Mouse (Mus musculus) embryonic fibroblast, embryonic 13.5 days (primary cell): ENCODE measurements around the gene Pon2. TPM values are rescaled to one million over a fixed set of nuclear protein-coding genes. Genes with fewer than 3 reads are reported as not detected.

ENCODE experiments used
- H3K27ac ChIP-seq: 2 replicates; pipeline ENCODE4 v1.5.1; 2012; ENCODE audit warnings: low read length, control low read depth, inconsistent platforms; ENCODE audit not compliant: insufficient read depth
- H3K4me1 ChIP-seq: 2 replicates; pipeline ENCODE4 v1.6.1; 2011; ENCODE audit warnings: low read length; ENCODE audit not compliant: control insufficient read depth, insufficient read depth
- H3K4me3 ChIP-seq: 2 replicates; pipeline ENCODE4 v1.5.1; 2011; ENCODE audit warnings: mild to moderate bottlenecking, control low read depth, low read length; ENCODE audit not compliant: insufficient read depth
- CTCF ChIP-seq: IDR thresholded peaks from 2 replicates; pipeline ENCODE4 v1.5.1; 2011; ENCODE audit warnings: mild to moderate bottlenecking, control low read depth, low read length, moderate library complexity, borderline replicate concordance; ENCODE audit not compliant: insufficient read depth
- POLR2A ChIP-seq: IDR thresholded peaks from 2 replicates; pipeline ENCODE4 v1.6.1; 2011; ENCODE audit warnings: low read depth, mild to moderate bottlenecking, control low read depth, low read length, moderate library complexity
- polyA plus RNA-seq: library from polyadenylated mRNA; stranded (reverse); fragments of >200 nt; gene quantifications from 2 replicates; pipeline ENCODE4 v1.2.4, GENCODE M21; 2011; ENCODE audit warnings: low read depth; ENCODE audit not compliant: missing spikeins, insufficient read length

The Pon2 gene
- polyA plus RNA-seq, 1 experiment: 23.0 TPM

DNA sequence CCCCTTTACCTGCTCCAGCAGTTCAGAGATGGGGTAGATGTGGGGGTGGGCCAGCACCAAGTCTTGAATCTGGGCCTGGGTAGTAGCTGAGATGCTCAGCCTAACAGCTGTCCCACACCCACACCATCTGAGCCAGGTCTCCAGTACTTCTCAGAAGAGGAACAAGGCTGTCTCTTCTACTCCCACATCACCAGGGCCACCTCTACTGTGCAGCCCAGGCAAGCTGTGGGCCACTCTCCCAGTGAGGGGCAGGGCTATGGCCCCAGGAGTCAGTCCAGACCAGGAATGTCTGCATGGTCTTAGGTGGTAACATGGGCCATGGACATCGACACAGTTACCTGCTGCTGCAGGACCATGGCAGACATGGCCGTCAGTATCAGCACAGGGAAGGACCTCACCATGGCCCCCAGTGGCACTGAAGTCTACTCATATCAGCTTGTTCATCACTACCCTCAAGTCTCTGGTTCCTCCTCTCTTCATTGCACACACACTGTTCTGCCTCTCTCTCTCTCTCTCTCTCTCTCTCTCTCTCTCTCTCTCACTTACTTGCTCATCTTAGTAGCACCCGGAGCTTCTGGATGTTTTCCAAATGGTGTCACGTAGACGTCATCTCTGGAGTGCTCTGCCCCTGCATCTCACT lies 15.8 kb upstream of the Pon2 start:
- Histone ChIP-seq H3K4me3 (no peak overlapping the region), H3K4me1 (no peaks in the 10 kb centered on the region), H3K27ac (no peak overlapping the region)
- TF ChIP-seq CTCF: no peak
- no peak for TF ChIP-seq POLR2A

DNA sequence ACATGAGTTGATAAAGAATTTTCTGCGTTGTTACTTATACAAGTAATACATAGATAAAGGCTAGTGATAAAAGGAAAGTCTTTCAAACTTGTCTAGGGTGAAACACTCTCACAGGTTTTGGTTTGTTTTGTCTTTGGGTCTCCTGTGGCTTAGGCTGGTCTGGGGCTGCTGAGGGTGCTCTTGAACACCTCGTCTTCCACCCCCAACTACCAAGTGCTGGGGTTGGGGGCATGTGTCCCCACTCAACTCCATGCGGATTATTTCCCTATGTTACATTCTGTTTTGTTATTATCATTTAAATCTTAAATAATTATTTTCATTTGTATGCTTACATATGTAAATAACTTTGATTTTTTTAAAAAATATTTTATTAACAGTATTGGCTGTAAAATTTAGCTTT lies 12.2 kb upstream of the Pon2 start:
- no peak for TF ChIP-seq CTCF
- no peak for TF ChIP-seq POLR2A
- H3K27ac ChIP-seq: no peak overlapping the region
- no peak overlapping the region for H3K4me3 ChIP-seq

GRCm38 (mm10) chr6:5309595-5310197 lies 11.4 kb upstream of the Pon2 start:
- Histone ChIP-seq H3K4me1 (no peaks in the 10 kb centered on the region), H3K4me3 (no peak overlapping the region), H3K27ac (no peak overlapping the region)
- TF ChIP-seq CTCF (no peak), POLR2A (no peak)

More for the DNA sequence above, 12.2 kb upstream of the Pon2 start:
- H3K4me1 ChIP-seq: no peaks in the 10 kb centered on the region

DNA sequence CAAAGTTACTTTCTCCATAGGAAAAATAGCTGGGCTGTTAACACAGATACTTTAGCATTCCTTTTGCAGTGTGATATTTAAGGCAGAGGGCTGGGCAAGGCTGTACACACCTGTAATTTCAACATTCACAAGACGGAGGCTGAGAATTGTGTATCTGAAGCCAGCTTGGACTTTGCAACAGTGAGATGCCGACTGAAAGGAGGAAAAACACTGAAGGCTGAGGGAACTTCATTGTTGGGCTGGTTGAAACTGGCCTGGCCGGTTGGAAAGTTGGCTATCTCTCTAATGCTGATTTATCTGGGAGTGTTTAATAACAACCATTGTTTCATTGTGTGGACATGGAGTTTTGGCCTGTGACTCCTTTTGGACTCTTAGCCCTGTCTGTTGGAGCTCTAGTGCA lies 7.7 kb upstream of the Pon2 start:
- Histone ChIP-seq H3K4me1 (no peaks in the 10 kb centered on the region), H3K27ac (no peak overlapping the region), H3K4me3 (no peak overlapping the region)
- TF ChIP-seq CTCF (no peak), POLR2A (no peak)

DNA sequence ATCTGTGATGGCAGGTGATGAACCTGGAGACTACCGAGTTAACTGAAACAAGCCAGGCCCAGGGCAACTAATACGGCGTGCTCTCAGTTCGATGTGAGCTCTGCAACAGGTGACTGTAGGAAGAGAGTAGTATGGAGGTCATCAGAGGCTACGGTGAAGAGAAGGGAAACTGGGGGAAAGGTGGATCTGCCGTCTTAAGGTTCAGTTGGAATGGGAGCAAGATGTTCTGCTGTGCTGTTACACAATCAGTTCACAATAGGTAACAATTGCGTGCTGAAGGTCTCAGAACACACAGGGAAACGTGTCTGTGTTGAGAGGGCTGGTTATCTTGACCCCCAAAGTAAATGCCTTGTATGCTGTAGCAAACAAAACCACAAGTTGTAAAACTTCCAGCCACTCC lies 6.7 kb upstream of the Pon2 start:
- TF ChIP-seq CTCF (no peak), POLR2A (no peak)

DNA sequence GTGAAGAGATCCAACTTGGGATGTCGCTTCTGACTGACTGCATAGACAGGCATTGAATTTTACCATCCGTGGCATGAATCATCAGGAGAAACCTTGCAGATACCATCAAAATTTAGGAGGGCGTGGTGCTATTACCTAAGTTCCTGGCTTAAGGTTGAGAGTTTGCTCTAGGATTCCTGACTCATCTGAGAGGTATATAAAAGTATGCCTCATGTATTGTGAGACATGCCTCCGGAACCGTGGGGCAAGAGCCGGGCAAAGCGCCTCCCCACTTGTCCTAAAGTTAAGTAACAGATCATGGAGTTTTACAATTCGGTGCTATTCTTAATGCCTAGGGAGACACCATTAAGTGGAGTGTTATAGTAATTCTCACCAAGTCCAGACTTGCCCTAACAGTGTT lies 2.4 kb upstream of the Pon2 start:
- H3K4me1 ChIP-seq: 0 out of 2 replicates have a peak, but pooled peaks cover 2% of the 10 kb centered on the region
- TF ChIP-seq POLR2A (no peak), CTCF (no peak)

More for the DNA sequence above, 6.7 kb upstream of the Pon2 start:
- no peak overlapping the region for H3K27ac ChIP-seq
- H3K4me1 ChIP-seq: no peaks in the 10 kb centered on the region
- H3K4me3 ChIP-seq: no peak overlapping the region

DNA sequence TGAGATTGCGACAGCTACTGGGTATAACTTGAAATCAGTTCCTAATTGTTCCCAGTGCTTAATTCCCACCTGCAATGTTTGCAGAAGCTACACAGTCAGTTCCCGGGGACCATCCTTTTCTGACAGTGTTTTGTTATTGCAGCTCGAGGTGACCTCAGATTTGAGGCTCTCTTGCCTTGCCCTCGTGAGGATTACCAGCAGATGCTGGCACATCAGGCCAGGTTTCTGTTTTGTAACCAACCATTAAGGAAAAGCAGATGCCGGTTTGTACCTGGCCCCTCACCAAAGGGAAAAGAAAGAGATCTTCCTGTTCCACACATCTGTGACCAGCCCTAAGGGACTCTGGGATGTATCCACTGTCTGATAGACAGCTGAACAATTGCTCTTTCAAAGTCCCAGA lies 1.3 kb upstream of the Pon2 start:
- Histone ChIP-seq H3K4me3 (no peak overlapping the region), H3K27ac (no peak overlapping the region), H3K4me1 (0 out of 2 replicates have a peak, but pooled peaks cover 2% of the 10 kb centered on the region)
- TF ChIP-seq CTCF: no peak
- TF ChIP-seq POLR2A: no peak

More for the DNA sequence above, 2.4 kb upstream of the Pon2 start:
- no peak overlapping the region for H3K4me3 ChIP-seq
- H3K27ac ChIP-seq: no peak overlapping the region

- H3K4me1 ChIP-seq: 0 out of 2 replicates have a peak, but pooled peaks cover 4% of the 10 kb centered on the region
- H3K4me3 ChIP-seq: peak overlapping the region; percentile 62
- peak overlapping the region; percentile 96 for H3K27ac ChIP-seq
- TF ChIP-seq CTCF (no peak), POLR2A (peak; percentile 35; the same call in 1 of the 2 replicates)
These were observed 749 bp downstream of the Pon2 start for GRCm38 (mm10) chr6:5297321-5298091.

GRCm38 (mm10) chr6:5296067-5296466 lies 2.2 kb downstream of the Pon2 start:
- Histone ChIP-seq H3K4me3 (no peak overlapping the region), H3K4me1 (0 out of 2 replicates have a peak, but pooled peaks cover 4% of the 10 kb centered on the region), H3K27ac (no peak overlapping the region)
- TF ChIP-seq POLR2A: no peak
- TF ChIP-seq CTCF: no peak

DNA sequence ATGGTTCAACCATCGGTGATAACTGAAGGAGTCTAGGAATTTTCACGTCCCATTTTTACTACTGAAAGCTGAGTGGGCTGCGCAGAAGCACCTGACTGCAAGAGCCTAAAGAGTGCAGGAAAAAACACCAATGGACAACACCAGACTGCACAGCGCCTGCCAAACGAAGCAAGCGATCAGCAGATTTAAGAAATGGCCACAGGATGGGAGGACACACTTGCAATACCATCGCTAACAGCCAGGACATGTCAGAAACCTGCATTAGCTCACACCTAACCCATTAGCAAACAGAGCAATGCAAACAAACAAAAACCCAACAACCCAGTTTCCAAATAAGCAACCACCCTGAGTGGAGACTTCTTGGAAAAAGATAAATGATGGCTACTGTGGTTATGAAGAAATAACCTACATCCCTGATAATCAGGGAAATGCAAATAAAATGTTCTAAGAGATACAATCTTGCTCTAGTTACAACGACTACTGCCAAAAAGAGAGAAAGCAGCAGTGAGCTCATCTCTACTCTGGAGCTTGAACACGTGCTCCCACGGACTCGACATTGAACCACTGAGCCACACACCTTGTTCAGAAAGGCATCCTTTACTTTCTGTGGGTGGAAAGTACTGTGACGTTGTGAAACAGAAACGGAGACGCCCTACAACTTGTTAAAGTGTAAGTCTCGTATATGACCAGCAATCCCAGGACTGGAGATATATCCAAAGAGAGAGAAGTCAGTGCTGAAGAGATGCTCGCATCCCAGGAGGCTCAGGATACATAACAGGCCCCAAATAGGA lies 3.4 kb downstream of the Pon2 start:
- no peak overlapping the region for H3K27ac ChIP-seq
- H3K4me3 ChIP-seq: no peak overlapping the region
- H3K4me1 ChIP-seq: 0 out of 2 replicates have a peak, but pooled peaks cover 4% of the 10 kb centered on the region
- TF ChIP-seq CTCF: no peak
- TF ChIP-seq POLR2A: no peak
